Mouse (Mus musculus) ZHBTc4 (cell line): ENCODE measurements at regions not wholly inside any gene's neighbourhood (a gene's known extent, or its start where the extent isn't known, plus 50 kb on each side); places are given as distances from the start of the nearest gene placed in this dataset.
A peak's percentile ranks its signal among the peaks of the same experiment; 100 is the strongest.
"Not testable (repeated sequence)": the region's sequence is repeated elsewhere in the genome, so short reads cannot be mapped to it uniquely, and the experiment has no call there.

ENCODE experiments used
- DNase-seq: peaks from one replicate; pipeline ENCODE4 v3.0.0-alpha.2; 2011; ENCODE audit warnings: low read depth, low spot score

DNA sequence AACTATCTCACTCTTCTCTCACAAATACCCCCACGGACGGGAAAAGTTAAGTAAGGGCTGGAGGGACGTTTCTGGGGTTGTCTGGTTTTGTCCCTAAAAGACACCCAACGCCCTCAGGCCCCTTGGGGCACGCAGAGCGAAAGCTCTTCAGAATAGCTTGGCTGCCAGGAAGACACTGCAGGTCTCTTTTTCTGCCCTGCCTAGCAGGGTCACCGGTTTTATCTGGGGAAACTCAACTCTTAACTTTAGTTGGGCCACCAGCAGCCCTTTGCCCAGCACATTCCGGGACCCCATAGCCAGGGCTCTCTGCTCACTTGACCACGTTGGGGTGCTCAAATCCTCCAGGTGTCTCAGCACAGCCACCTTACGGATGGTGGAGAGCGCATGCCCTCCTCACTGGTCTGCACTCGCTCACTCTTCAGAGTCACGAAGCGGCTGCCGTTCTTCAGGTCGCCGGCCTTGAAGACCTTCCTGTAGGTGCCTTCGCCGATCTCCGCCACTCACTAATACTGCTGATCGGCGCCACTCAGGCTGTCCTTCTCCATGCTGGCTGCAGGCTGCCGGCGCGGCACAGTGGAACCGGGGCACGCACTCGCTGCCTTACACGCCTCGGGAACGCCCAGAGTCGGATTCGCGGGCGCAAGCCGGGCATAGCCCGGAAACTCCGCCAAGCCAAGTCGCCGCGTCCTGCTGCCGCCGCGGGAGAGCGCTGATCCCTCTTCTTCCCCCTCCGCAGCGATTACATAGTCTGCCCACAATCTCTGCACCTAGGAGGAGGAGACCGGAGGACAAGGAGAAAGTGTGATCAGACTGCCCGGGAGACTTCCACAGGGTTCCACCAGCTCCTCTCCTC is 83.0 kb downstream of the Ulbp1 start:
- peak; percentile 73 for DNase-seq

DNA sequence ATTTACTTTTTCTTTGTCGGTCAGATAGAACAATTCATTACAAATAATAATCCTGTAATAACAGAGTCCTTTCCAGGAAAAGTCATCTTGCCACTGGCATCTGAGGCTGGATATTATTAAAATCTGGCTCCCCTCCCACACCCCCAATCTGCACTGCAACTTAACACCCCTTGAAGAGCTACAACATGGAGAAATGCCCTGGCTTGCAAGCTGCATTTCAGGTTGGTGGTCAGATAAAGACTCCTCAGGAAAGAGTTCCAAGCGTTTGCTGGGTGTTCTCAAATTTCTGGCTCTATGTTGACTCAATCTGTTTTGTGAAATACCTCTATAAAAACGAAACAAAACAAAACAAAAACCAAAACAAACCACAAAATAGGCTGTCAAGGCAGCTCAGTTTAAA is 114.6 kb downstream of the Ulbp1 start:
- not testable (repeated sequence) for DNase-seq

DNA sequence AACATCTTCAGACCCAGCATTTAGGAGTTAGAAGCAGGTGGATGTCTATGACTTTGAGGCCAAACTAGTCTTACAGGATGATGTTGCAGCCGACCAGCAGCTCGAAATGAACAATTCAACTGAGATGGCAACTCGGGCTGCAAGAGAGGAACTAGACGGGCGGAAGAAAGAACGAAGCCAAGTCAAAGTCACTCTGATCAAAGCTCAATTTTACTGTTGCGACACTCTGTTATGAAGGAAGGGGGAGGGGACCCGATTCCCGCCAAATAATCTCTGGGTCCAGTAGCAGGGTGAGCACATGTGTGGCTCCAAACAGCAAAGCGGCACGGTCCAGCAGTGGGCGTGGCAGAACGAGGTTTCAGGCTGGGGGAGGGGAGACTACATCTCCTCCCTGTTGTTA is 129.1 kb downstream of the Ulbp1 start:
- DNase-seq, result not testable (repeated sequence)

DNA sequence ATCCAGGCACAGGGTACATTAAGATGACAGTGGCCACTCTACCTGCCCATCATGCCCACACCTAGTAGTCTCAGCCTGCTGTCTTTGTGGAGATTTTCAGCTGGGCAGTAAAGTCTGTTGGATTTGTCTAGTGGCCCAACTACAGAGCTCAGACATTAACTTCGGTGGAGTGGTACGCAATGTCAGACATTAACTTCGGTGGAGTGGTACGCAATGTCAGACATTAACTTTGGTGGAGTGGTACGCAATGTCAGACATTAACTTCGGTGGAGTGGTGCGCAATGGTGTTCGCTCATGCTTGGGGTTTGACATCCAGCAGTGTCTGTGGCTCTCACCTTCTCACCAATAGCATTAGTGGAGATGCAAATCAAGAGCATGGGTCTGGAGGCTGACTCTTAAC is 129.7 kb downstream of the Ulbp1 start:
- not testable (repeated sequence) for DNase-seq

DNA sequence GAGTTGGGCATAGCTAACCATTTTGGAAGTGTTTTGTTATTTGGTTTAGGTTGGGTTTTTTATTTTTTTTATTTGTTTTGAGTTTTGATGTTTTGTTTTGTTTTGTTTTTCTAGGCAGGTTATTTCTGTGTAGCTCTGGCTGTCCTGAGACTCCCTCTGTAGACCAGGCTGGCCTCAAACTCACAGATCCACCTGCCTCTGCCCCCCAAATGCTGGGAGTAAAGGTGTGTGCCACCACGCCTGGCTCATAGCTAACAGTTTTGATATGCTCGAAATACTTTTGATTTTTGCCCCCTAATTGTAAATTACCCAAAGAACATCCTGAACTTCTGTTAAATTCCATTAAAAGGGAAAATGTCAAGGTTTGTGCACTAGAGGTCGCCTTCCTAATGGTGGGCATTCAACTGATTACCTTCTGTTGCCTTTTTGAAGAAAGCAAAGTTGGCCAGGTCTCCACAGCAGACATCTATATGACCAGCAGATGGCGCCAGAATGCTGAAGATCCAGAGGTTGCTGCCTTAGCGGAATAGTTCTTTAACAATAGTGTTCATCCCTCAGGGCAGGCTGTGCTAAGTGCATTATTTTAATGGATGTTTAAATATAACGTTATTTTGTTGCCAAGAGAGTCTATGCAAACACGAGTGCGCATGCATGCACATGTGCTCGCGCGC is 121.2 kb upstream of the Cnksr3 start:
- peak; percentile 91 for DNase-seq

DNA sequence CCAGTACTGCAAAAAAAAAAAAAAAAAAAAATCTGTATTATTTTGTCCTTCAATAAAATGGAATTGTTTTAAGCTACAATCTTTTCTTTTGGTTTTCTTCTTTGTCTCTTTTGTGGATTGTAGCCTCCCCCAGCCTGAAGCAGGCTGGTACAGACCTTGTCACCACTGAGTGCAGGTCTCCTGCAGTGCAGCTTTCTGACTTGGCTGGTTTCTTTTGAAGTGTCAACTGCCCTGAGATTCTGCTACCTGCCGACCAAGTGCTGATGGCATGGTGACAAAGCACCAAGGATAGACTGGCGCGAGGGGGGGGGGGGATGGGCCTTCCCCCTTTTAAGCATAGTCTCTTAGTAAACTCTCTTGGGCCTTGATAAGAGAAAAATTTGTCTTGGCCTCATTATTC is 116.2 kb upstream of the Cnksr3 start:
- DNase-seq, result no peak

DNA sequence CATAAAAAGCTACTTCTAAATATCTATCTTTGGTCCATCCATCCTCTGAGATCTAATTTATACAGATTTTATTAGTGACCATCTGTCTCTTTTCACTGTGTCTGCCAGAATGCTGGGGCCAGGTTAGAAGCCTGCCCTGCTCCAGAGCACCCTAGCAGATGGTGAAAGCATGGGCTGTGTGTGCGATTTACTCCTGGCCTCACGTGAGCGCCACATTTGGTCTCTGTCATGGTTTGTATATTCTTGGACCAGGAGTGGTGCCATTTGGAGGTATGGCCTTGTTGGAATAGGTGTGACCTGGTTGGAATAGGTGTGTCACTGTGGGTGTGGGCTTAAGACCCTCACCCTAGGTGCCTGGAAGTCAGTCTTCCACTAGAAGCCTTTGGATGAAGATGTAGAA is 115.0 kb upstream of the Cnksr3 start:
- not testable (repeated sequence) for DNase-seq

DNA sequence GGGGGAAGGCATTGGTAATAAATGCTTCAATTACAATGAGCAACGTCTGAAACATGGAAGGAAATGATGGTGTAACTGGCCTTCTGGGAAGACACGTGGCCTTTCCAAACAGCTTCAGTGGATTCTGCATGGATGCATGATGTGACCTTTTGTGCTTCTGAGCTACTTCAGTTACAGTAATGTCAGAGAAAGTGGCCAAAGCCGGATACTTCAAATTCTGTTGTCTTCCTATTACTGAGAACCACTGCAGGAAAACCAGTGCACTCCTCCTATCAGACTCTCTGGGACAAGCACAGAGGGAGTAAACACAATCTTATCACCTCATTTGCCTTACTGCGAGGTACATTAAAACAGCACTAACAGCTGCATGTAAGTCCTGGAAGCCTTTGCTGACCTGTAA is 113.0 kb upstream of the Cnksr3 start:
- DNase-seq, result no peak

DNA sequence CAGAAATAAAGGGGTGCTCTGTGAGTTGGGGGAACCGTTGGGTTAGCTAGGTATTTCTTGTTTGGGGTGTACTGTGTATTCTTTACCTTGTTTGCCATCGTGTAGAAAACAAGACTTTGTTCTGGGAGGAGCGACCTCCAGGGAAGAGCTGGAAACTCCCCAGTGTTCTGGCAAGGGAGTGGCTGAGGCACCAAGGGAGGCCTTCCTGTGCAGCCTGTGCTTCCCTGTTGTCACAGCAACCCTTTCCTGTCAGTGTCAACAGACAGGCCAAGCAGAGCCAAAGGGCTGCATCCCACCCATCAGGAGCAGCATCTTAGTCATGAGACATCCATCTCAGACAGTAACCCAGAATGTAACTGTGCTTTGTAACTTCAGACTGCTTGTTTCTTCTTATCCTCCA is 111.2 kb upstream of the Cnksr3 start:
- DNase-seq, result peak; percentile 22

DNA sequence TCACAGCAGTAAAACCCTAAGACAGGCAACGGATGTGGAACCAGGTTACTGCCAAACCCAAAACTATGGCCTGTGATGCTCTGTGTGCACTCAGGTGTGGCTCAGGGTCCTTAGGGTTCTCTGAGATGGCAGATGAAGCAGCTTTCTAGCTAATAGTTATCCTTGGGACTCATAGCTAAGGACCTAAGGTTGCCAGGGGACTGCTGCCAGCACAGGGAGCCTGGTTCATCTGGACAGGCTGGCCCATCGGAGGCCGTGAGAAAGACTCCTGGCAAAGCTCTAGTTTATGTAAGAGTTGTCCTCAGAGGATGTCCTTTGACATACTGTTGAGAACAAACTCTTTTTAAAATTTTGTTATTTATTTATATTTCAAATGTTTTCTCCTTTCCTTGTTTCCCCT is 97.9 kb upstream of the Cnksr3 start:
- DNase-seq, result no peak

DNA sequence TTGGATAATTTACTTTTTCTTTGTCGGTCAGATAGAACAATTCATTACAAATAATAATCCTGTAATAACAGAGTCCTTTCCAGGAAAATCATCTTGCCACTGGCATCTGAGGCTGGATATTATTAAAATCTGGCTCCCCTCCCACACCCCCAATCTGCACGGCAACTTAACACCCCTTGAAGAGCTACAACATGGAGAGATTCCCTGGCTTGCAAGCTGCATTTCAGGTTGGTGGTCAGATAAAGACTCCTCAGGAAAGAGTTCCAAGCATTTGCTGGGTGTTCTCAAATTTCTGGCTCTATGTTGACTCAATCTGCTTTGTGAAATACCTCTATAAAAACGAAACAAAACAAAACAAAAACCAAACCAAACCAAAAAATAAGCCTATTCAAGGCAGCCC is 93.8 kb upstream of the Cnksr3 start:
- DNase-seq, result not testable (repeated sequence)

DNA sequence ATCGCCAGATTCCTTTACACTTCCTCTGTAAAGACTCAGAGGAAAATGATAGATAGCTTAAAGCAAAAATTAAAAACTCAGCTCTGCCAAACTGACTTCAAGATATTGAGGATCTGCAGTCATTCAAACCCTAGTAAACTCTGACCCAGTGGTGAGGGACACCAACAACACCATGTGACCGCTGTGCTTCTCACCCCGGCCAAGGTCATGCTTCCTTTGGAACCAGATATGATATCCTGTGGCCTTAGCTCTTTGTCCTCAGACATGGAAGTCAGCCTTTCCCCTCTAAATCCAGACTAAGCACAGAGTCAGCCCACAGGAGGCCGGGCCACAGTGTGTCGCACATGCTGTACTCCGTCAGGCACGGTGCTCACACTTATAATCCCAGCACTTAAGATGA is 86.3 kb upstream of the Cnksr3 start:
- no peak for DNase-seq

DNA sequence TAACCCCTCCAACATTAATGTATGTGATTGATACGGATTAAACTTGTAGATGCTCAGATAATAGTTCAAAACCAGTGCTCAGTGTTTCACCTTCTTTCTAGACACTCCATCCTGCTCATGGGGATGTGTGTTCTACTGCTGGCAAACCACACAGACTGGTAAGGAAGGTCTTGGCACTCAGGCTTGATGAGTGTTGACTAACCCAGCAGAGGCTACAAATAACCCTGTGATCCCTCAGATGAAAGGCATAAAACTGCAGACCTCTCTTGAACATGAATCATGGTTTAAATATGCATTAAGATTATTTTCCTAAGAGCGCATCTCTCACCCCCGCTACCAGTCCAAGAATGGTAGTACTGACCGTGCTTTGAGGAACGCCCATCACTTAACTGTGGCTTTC is 83.9 kb upstream of the Cnksr3 start:
- DNase-seq, result no peak

DNA sequence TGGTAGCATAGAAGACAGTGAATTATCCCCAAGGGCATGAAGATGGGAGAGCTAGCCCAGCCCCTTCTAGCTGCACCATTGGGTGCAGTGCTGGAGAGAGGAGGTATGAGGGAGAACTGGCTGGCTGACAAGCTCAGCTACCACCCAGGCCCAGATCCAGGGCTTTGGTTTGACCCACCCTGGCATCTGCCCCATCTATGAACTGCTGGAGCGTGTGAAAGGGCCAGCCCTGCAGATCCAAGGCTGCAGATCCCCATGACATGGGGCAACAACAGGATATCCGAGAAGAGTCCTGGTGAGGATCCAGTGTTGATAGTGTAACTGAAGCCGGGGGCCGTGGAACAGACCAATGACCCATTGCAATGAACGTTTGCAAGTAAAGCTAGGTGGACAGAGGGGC is 81.2 kb upstream of the Cnksr3 start:
- no peak for DNase-seq

DNA sequence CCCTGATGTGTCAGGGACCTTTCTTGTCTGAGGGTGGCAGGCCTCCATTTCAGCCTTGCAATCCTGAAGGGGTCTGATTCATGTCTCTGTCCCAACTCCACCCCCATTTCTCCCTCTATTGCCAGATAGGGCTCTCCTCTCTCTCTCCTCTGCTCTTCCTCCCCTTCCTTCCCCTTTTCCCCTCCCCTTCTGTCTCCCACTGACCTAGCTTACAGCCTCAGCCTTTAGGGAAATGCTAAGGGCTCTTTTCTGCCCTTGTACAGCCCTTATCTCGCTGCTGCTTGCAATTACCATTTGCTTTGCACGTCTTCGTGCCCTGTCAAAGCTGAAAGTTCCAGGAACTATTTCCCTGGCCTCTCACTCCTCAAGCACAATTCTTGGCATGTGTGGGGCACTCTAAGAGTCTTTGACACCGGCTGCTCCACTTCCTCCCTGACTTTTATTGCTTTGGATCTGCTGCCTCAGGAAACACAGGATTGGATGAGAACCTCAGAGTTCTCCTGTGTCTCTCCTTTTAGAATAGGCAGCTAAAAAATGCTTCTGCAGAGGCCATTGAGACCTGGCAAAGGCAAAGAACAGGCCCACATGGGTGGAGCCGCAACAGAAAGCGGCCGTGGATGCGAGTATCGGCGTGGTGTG is 77.9 kb upstream of the Cnksr3 start:
- DNase-seq, result peak; percentile 14

DNA sequence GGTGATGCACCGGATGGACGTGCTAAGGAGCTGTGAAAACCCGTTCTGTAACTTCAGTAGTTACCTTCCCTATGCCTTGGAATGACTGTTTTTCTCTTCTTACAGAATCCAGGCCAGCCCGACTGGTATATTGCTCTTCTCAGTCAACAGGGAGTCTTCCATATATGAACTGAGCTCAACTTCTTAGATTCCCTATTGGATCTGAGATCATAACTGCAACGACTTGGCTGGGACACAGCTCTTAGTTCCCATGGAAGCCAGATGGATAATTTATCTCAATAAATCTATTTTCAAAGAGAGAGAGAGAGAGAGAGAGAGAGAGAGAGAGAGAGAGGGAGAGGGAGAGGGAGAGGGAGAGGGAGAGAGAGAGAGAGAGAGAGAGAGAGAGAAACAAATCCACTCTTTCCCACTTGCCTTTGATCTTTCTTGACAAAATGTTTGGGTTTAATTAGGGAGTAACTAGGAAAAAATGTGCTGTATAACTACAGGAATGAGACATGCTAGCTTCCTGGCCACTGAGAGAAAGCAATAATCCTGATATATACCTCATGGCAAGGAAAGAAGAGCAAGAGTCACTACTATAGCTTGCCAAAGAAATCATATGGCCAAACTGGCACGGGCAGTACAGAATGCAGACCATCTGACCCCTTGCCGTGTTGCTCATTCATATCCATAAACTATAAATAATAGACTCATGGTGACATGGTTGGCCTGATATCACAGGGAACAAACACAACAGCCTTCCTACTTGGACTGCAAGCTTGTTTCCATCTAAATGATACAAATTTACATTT is 73.3 kb upstream of the Cnksr3 start:
- DNase-seq, result no peak

DNA sequence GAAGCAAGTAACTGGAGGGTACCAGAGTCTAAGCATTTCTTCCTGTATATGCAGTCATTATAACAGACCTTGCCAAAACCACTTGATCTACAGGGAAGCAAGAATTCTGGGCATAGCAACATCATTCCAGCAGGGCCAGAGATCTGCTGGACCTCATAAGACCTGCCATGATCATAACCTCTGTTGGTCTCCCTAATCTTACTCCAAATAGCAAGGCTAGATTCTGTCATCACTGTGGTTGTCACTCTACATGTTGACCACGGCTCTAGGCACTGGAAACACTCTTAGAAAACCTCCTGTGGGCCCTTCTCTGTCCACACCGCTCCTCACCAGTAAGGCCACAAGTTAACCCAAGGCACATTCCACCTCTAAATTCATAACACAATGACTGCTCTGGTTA is 68.4 kb upstream of the Cnksr3 start:
- no peak for DNase-seq

DNA sequence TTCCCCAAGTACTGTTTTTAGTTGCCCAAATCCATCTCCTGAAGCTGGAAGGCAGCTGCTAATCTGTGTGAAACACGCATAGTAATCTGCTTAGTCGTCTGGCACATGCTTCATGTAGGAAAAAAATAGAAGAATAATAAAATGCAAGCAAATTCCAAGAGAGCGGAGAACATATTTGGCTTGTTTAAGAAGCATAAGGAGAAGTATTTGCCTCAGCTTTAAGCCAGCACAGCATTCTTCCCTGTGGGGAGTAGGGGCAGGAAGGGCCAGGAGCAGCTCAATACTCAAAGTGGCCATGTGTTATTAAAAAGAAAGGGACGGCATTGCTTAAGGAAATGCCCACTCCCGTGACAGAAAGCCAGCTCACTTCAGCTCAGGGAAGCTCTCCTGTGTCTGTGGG is 66.8 kb upstream of the Cnksr3 start:
- DNase-seq, result no peak

DNA sequence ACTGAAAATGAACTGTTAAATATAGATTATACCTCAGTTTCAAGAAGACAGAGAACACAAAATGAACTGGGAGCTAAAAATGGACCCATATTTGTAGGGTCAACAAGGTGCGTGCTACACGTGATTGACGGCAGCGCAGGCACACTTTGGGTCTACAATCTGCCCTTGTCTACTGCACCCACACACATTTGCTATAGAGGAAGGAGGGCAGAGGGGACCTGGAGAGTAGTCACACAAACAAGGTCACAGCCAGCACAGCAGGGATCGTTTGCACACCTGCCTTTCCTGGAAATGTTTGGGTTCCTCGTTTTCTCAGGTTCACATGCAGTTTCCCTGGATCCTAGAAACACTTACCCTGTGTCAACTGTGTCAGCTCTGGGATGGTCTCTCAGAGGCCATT is 63.3 kb upstream of the Cnksr3 start:
- no peak for DNase-seq

DNA sequence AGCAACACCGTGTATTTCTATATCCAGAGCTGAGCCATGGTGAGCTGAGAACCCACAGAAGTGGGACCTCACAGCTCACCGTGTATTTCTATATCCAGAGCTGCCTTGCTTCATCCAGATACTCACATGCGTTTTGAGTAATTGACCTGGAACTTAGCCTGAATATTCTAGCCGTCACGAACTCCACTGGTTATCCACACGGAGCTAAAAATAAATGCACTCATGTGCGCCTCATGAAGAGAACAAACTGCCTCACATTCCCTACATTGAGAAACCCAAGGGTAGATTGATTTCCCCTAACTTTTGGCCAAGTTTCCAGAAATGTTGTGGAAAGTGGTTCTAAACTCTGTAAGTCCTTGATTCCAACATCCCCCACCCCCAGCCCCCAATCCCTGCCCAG is 62.4 kb upstream of the Cnksr3 start:
- no peak for DNase-seq

DNA sequence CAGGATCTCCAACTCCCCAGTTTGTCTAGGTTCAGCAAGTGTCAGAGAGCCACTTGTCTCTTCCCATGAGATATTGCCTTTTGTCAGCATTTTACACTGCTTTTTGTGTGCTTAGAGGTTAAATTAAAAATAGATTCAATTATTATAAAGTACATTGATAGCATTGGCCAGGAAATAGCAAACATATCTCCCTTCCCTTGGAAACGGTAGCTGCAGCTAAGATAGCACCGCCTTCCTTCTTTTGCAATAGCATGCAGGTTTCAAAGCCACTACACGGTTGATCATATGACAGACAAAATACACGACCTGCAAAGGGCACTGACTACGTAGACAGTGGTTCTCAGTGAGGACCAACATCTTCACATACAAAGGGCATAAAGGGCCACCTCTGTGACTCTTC is 59.1 kb upstream of the Cnksr3 start:
- no peak for DNase-seq
